Mouse (Mus musculus) ES-Bruce4 (cell line): Measurements from ENCODE around the gene Tm9sf4.

Experiments used
- CTCF ChIP-seq: IDR thresholded peaks from one replicate; pipeline ENCODE4 v1.8.1; 2011; ENCODE audit warnings: low read depth, low read length
- EP300 ChIP-seq: IDR thresholded peaks from 2 replicates; pipeline ENCODE4 v1.6.1; 2011; ENCODE audit warnings: low read depth, low read length; ENCODE audit not compliant: insufficient read depth
- POLR2A ChIP-seq: IDR thresholded peaks from one replicate; pipeline ENCODE4 v1.8.1; 2011; ENCODE audit warnings: low read length; ENCODE audit not compliant: insufficient read depth

DNA sequence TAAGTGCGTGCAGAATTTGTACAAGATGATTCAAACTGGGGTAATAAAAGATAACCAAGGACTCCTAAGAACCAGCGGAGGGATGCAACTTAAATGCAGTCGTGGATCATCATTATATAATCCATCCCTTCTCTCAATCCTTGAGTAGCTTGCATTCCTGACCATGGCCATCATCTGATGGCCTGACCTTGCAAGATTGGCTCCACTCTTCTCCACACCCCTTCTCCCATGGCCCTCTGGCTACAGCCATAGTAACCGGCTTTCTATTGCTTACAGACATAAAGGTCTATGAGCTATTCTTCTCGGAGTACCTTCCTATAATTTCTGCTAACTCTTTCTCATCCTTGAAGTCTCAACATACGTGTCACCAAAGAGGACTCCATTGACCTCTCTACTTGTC is 81.1 kb downstream of the Tm9sf4 start:
- TF ChIP-seq CTCF (no peak), POLR2A (no peak), EP300 (no peak)
